ENCODE assay signal across 11 mouse cellular contexts in genomic region chr15:89068226-89068625, GRCm38 (mm10). TPM values are rescaled to one million over a fixed set of nuclear protein-coding genes. Genes with fewer than 3 reads are reported as not detected.
DNase-seq lines count a peak whose midpoint lies in the region; ATAC-seq and TF ChIP-seq lines count a peak whose summit lies in the region.
"Had no signal": no experiment of that assay in that cellular context is flagged by ENCODE, and none has a peak within 500 bp of the region (broad histone marks: within the 10 kb centered on the region; RNA-seq: fewer than 3 reads in every experiment).

No protein-coding gene starts in this region.

- H3K27ac ChIP-seq in heart, embryonic 13.5 days (replicated peaks), result no peak overlapping the region
- H3K27ac ChIP-seq in embryonic facial prominence, embryonic 14.5 days (replicated peaks; ENCODE audit: low read depth, low read length), result no peak overlapping the region
- H3K27ac ChIP-seq in stomach, postnatal 0 days (replicated peaks), result no peak overlapping the region
- H3K27ac ChIP-seq: hindbrain, embryonic 15.5 days had no signal

- peaks cover 78% of the 10 kb centered on the region for H3K27me3 ChIP-seq in heart, embryonic 13.5 days (replicated peaks)
- H3K27me3 ChIP-seq in megakaryocyte, embryonic 14.5 days (replicated peaks), result peaks cover 93% of the 10 kb centered on the region
- peaks cover 38% of the 10 kb centered on the region for H3K27me3 ChIP-seq in embryonic facial prominence, embryonic 14.5 days (replicated peaks; ENCODE audit: control insufficient read depth, insufficient read depth, low read length)
- peaks cover 2% of the 10 kb centered on the region; the same call in 1 of the 2 replicates for H3K27me3 ChIP-seq in stomach, postnatal 0 days (ENCODE audit: control insufficient read depth, insufficient read depth, low read length)

- peak overlapping the region; percentile 56 for H3K4me2 ChIP-seq in heart, embryonic 13.5 days
- no peak overlapping the region; the same call in 1 of the 2 replicates for H3K4me2 ChIP-seq in embryonic facial prominence, embryonic 14.5 days (ENCODE audit: low read depth, low read length)
- H3K4me2 ChIP-seq in stomach, postnatal 0 days (replicated peaks; ENCODE audit: low read depth), result peak overlapping the region; percentile 42; the same call in 1 of the 2 replicates
- H3K4me2 ChIP-seq: hindbrain, embryonic 15.5 days had no signal

- 27% methylated on average over 26 of the region's 26 CpGs for WGBS in heart, embryonic 13.5 days
- 39% methylated on average over 26 of the region's 26 CpGs for WGBS in embryonic facial prominence, embryonic 14.5 days
- WGBS in stomach, postnatal 0 days, result 28% methylated on average over 26 of the region's 26 CpGs

- no peak for TF ChIP-seq CTCF in stomach, postnatal 0 days (IDR thresholded peaks at IDR 0.05; ENCODE audit: low read depth)

- DNase-seq in heart, postnatal 14 days, result no peak
- DNase-seq in embryonic facial prominence, embryonic 14.5 days (ENCODE audit: low spot score), result no peak
- DNase-seq in stomach, postnatal 0 days (ENCODE audit: low spot score), result no peak
- no peak for DNase-seq in thymus, postnatal 4 days

- no peaks in the 10 kb centered on the region for H3K36me3 ChIP-seq in heart, embryonic 13.5 days
- H3K36me3 ChIP-seq in megakaryocyte, embryonic 14.5 days (replicated peaks; ENCODE audit: low read length), result no peaks in the 10 kb centered on the region
- no peaks in the 10 kb centered on the region for H3K36me3 ChIP-seq in embryonic facial prominence, embryonic 14.5 days (ENCODE audit: control insufficient read depth, insufficient read depth, low read length)
- no peaks in the 10 kb centered on the region for H3K36me3 ChIP-seq in stomach, postnatal 0 days (ENCODE audit: control insufficient read depth, insufficient read depth, low read length)
- H3K36me3 ChIP-seq: hindbrain, embryonic 15.5 days had no signal

- peak overlapping the region; percentile 30 for H3K4me3 ChIP-seq in heart, embryonic 13.5 days
- peak overlapping the region; percentile 72 for H3K4me3 ChIP-seq in megakaryocyte, embryonic 14.5 days (replicated peaks)
- H3K4me3 ChIP-seq in embryonic facial prominence, embryonic 14.5 days (ENCODE audit: low read depth, low read length), result peak overlapping the region; percentile 10; the same call in 1 of the 2 replicates
- 0 out of 2 replicates have a peak overlapping the region, but pooled peaks have one; percentile 13 for H3K4me3 ChIP-seq in stomach, postnatal 0 days (ENCODE audit: low read depth, low read length)
- H3K4me3 ChIP-seq: hindbrain, embryonic 15.5 days had no signal

- H3K9me3 ChIP-seq in heart, embryonic 13.5 days, result no peaks in the 10 kb centered on the region
- peaks cover 18% of the 10 kb centered on the region for H3K9me3 ChIP-seq in megakaryocyte, embryonic 14.5 days
- H3K9me3 ChIP-seq in embryonic facial prominence, embryonic 14.5 days (ENCODE audit: control insufficient read depth, low read length), result no peaks in the 10 kb centered on the region
- H3K9me3 ChIP-seq in stomach, postnatal 0 days (ENCODE audit: control insufficient read depth, low read length), result no peaks in the 10 kb centered on the region
- H3K9me3 ChIP-seq: hindbrain, embryonic 15.5 days had no signal

- H3K4me1 ChIP-seq in heart, embryonic 13.5 days, result peaks cover 30% of the 10 kb centered on the region
- H3K4me1 ChIP-seq in megakaryocyte, embryonic 14.5 days, result peaks cover 19% of the 10 kb centered on the region; the same call in 1 of the 2 replicates
- H3K4me1 ChIP-seq in embryonic facial prominence, embryonic 14.5 days (ENCODE audit: control insufficient read depth, insufficient read depth, low read length), result no peaks in the 10 kb centered on the region
- H3K4me1 ChIP-seq in stomach, postnatal 0 days (replicated peaks; ENCODE audit: control insufficient read depth, insufficient read depth), result no peaks in the 10 kb centered on the region
- H3K4me1 ChIP-seq: hindbrain, embryonic 15.5 days had no signal

- intact Hi-C loops in heart, postnatal 14 days (cut with DNase I), result loop anchor here (5.0 kb wide), 1 partner anchor 41 kb away; no protein-coding TSS in a partner anchor

- no peak for ATAC-seq in heart, embryonic 13.5 days (ENCODE audit: extremely low read depth, insufficient number of reproducible peaks, low FRiP score, low TSS enrichment)
- ATAC-seq in megakaryocyte, adult 5-6 weeks (ENCODE audit: poor library complexity, severe bottlenecking), result no peak
- ATAC-seq in embryonic facial prominence, embryonic 14.5 days (ENCODE audit: low read depth), result no peak
- ATAC-seq in stomach, postnatal 0 days (ENCODE audit: low FRiP score, low TSS enrichment), result no peak

- no peak overlapping the region for H3K9ac ChIP-seq in heart, embryonic 13.5 days
- H3K9ac ChIP-seq in embryonic facial prominence, embryonic 14.5 days (ENCODE audit: low read depth, low read length), result no peak overlapping the region
- H3K9ac ChIP-seq in stomach, postnatal 0 days (ENCODE audit: low read length), result no peak overlapping the region
- H3K9ac ChIP-seq: hindbrain, embryonic 15.5 days had no signal

- no peak for TF ChIP-seq EP300 in stomach, postnatal 0 days (optimal IDR thresholded peaks at IDR 0.05)

RNA-seq across cellular contexts. Expression of gene Trabd, which starts 6.7 kb away (rescaled TPM):
- polyA plus RNA-seq in heart, embryonic 13.5 days (2015; fragmentation: Nextera tagmentation; extraction: Ambion mirVana), result 52.4 and 52.7 TPM in 2 replicates
- total RNA-seq in heart, postnatal 14 days (2021), result 10 to 100 TPM; 36.7 to 43.7 TPM
- 86.4 and 115 TPM in 2 replicates for polyA plus RNA-seq in megakaryocyte, embryonic 14.5 days (2012; ENCODE audit: insufficient read depth, low replicate concordance)
- total RNA-seq in megakaryocyte, adult 5-6 weeks (2015), result 25.6 and 26.7 TPM in 2 replicates
- 27.7 and 31.8 TPM in 2 replicates for total RNA-seq in megakaryocyte, adult 5-6 weeks (2017)
- polyA plus RNA-seq in embryonic facial prominence, embryonic 14.5 days (2014; fragmentation: Nextera tagmentation; extraction: Ambion mirVana), result 41.4 and 46.8 TPM in 2 replicates
- 55.9 and 57.8 TPM in 2 replicates for polyA plus RNA-seq in stomach, postnatal 0 days (2015; fragmentation: Nextera tagmentation; extraction: Ambion mirVana)

RNA-seq across cellular contexts. Expression of gene Panx2, which starts 8.7 kb away (rescaled TPM):
- polyA plus RNA-seq in heart, embryonic 13.5 days (2015; fragmentation: Nextera tagmentation; extraction: Ambion mirVana), result 1.6 and 2.1 TPM in 2 replicates
- 1 to 10 TPM in 1 of 2 experiments, under 1 TPM in 1; 0.76 to 1.9 TPM for total RNA-seq in heart, postnatal 14 days (2021)
- not detected in 2 replicates for polyA plus RNA-seq in megakaryocyte, embryonic 14.5 days (2012; ENCODE audit: insufficient read depth, low replicate concordance)
- not detected in 2 replicates for total RNA-seq in megakaryocyte, adult 5-6 weeks (2015)
- not detected in 2 replicates for total RNA-seq in megakaryocyte, adult 5-6 weeks (2017)
- 0.42 and 0.50 TPM in 2 replicates for polyA plus RNA-seq in embryonic facial prominence, embryonic 14.5 days (2014; fragmentation: Nextera tagmentation; extraction: Ambion mirVana)
- polyA plus RNA-seq in stomach, postnatal 0 days (2015; fragmentation: Nextera tagmentation; extraction: Ambion mirVana), result 0.16 and 0.79 TPM in 2 replicates
- total RNA-seq: CH12.LX; gastrocnemius, adult 8-10 months had no signal
- polyA plus RNA-seq: spleen, adult 2 months had no signal

RNA-seq across cellular contexts. Expression of gene Selenoo, which starts 20.7 kb away (rescaled TPM):
- polyA plus RNA-seq in heart, embryonic 13.5 days (2015; fragmentation: Nextera tagmentation; extraction: Ambion mirVana), result 10.8 and 11.6 TPM in 2 replicates
- 10 to 100 TPM; 13.6 to 13.8 TPM for total RNA-seq in heart, postnatal 14 days (2021)
- 3.7 and 8.9 TPM in 2 replicates for polyA plus RNA-seq in megakaryocyte, embryonic 14.5 days (2012; ENCODE audit: insufficient read depth, low replicate concordance)
- 11.4 and 13.8 TPM in 2 replicates for total RNA-seq in megakaryocyte, adult 5-6 weeks (2015)
- 17.4 and 18.0 TPM in 2 replicates for total RNA-seq in megakaryocyte, adult 5-6 weeks (2017)
- 18.3 and 18.5 TPM in 2 replicates for polyA plus RNA-seq in embryonic facial prominence, embryonic 14.5 days (2014; fragmentation: Nextera tagmentation; extraction: Ambion mirVana)
- 14.3 and 16.3 TPM in 2 replicates for polyA plus RNA-seq in stomach, postnatal 0 days (2015; fragmentation: Nextera tagmentation; extraction: Ambion mirVana)

RNA-seq across cellular contexts. Expression of gene Tubgcp6, which starts 54.7 kb away (rescaled TPM):
- polyA plus RNA-seq in heart, embryonic 13.5 days (2015; fragmentation: Nextera tagmentation; extraction: Ambion mirVana), result 8.9 and 10.7 TPM in 2 replicates
- total RNA-seq in heart, postnatal 14 days (2021), result 10 to 100 TPM; 12.0 to 12.7 TPM
- polyA plus RNA-seq in megakaryocyte, embryonic 14.5 days (2012; ENCODE audit: insufficient read depth, low replicate concordance), result 12.5 and 18.5 TPM in 2 replicates
- total RNA-seq in megakaryocyte, adult 5-6 weeks (2015), result 11.0 and 15.5 TPM in 2 replicates
- total RNA-seq in megakaryocyte, adult 5-6 weeks (2017), result 16.0 and 17.3 TPM in 2 replicates
- polyA plus RNA-seq in embryonic facial prominence, embryonic 14.5 days (2014; fragmentation: Nextera tagmentation; extraction: Ambion mirVana), result 13.9 and 16.9 TPM in 2 replicates
- 4.0 and 5.2 TPM in 2 replicates for polyA plus RNA-seq in stomach, postnatal 0 days (2015; fragmentation: Nextera tagmentation; extraction: Ambion mirVana)

Comparison
In these comparisons a context has a peak if more than half of its experiments do, and no peak if none do; other contexts are left out.
1. H3K4me3 ChIP-seq: peak in every context shown above with its lines; median percentile 72 in megakaryocyte, embryonic 14.5 days; 30 in heart, embryonic 13.5 days; 13 in stomach, postnatal 0 days; 10 in embryonic facial prominence, embryonic 14.5 days.